Mouse (Mus musculus) kidney, postnatal 0 days (tissue): ENCODE measurements around the gene Stat3. TPM values are rescaled to one million over a fixed set of nuclear protein-coding genes. Genes with fewer than 3 reads are reported as not detected.

Experiments
- ATAC-seq: fragments of 200-750 bp; cut with Nextera tagmentation; replicated peaks from 2 replicates; pipeline ENCODE4 v1.8.0; 2017; ENCODE audit warnings: low read depth, moderate number of reproducible peaks, moderate TSS enrichment, moderate library complexity; ENCODE audit not compliant: low FRiP score
- DNase-seq: peaks from one replicate; pipeline ENCODE4 v3.0.0-alpha.2; 2016; ENCODE audit warnings: low spot score
- H3K27ac ChIP-seq: fragments of 300-500 bp; sonication (generic); 2 replicates; pipeline ENCODE4 v1.5.1; 2014; ENCODE audit warnings: mild to moderate bottlenecking
- H3K27me3 ChIP-seq: fragments of 300-500 bp; sonication (generic); 2 replicates; pipeline ENCODE4 v1.6.1; 2014; ENCODE audit warnings: low read length, mixed read lengths; ENCODE audit not compliant: insufficient read depth
- H3K36me3 ChIP-seq: fragments of 300-500 bp; sonication (generic); 2 replicates; pipeline ENCODE4 v1.6.1; 2014; ENCODE audit warnings: low read length, mixed read lengths; ENCODE audit not compliant: insufficient read depth
- H3K4me1 ChIP-seq: fragments of 300-500 bp; sonication (generic); replicated peaks from 2 replicates; pipeline ENCODE4 v1.6.1; 2014; ENCODE audit warnings: antibody characterized with exemption, low read length, mixed read lengths; ENCODE audit not compliant: insufficient read depth
- H3K4me2 ChIP-seq: fragments of 300-500 bp; sonication (generic); 2 replicates; pipeline ENCODE4 v1.6.1; 2014; ENCODE audit warnings: mild to moderate bottlenecking, low read length, moderate library complexity, mixed read lengths
- H3K4me3 ChIP-seq: fragments of 300-500 bp; sonication (generic); replicated peaks from 2 replicates; pipeline ENCODE4 v1.5.1; 2014; ENCODE audit warnings: low read depth, low read length
- H3K9ac ChIP-seq: fragments of 300-500 bp; sonication (generic); 2 replicates; pipeline ENCODE4 v1.6.1; 2014; ENCODE audit warnings: low read depth, low read length
- H3K9me3 ChIP-seq: fragments of 300-500 bp; sonication (generic); replicated peaks from 2 replicates; pipeline ENCODE4 v1.6.1; 2016; ENCODE audit warnings: low read length, inconsistent platforms, mixed read lengths
- CTCF ChIP-seq: IDR thresholded peaks from 2 replicates; pipeline ENCODE4 v1.5.1; 2016; ENCODE audit warnings: antibody characterized with exemption, low read depth, mild to moderate bottlenecking, moderate library complexity
- WGBS: fragments of 180-500 bp; shearing (Covaris S2); extraction: QIAGEN DNeasy Blood & Tissue Kit; methylation state at CpG from one replicate; pipeline ENCODE4 v1.1.7; 2014; 5-methylcytosine and 5-hydroxymethylcytosine counted together
- polyA plus RNA-seq: library from polyadenylated mRNA; unstranded; fragments of >200 nt; fragmentation: Nextera tagmentation; extraction: Ambion mirVana; gene quantifications from 2 replicates; pipeline ENCODE4 v1.2.1, GENCODE M21; 2015

The Stat3 gene
- polyA plus RNA-seq, 1 experiment from 2014 or later, result 48.0 TPM

DNA sequence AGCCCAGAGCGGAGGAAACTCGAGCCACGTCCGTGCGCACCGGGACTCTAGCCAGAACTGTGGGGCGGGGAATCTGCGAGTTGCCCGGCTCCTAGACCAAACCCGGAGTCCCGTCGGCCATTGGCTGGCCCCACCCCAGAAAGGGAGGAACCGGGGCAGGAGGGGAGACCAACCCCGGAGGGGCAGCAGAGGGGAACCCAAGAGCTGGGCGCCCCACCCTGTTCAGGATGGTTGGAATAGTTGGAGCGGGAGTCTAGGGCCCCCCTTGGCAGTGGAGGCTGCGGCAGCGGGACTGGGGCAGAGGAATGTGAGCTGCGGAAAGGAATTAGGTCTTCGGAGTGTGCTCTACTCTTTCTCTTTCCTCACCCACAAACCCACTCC is 31.2 kb upstream of the Stat3 start, which contains the start of gene Cavin1:
Gene Cavin1 (minus strand): TSS at position 331 of the 381 bp plus-strand sequence.
- no peaks in the 10 kb centered on the region for H3K27me3 ChIP-seq
- 0 out of 2 replicates have a peak, but pooled peaks have one; percentile 5 for TF ChIP-seq CTCF
- no peaks in the 10 kb centered on the region for H3K36me3 ChIP-seq
- DNase-seq (peak; percentile 93), ATAC-seq (peak; percentile 85)
- WGBS, result 0% methylated on average over 19 of the region's 20 CpGs
- H3K9ac ChIP-seq, result peak within 1 kb of the TSS; percentile 73
- no peaks in the 10 kb centered on the region for H3K9me3 ChIP-seq
- peak within 1 kb of the TSS; percentile 70 for H3K4me2 ChIP-seq
- peak within 1 kb of the TSS; percentile 87 for H3K27ac ChIP-seq
- H3K4me1 ChIP-seq, result peaks cover 3% of the 10 kb centered on the region; the same call in 1 of the 2 replicates
- peak within 1 kb of the TSS; percentile 64 for H3K4me3 ChIP-seq

DNA sequence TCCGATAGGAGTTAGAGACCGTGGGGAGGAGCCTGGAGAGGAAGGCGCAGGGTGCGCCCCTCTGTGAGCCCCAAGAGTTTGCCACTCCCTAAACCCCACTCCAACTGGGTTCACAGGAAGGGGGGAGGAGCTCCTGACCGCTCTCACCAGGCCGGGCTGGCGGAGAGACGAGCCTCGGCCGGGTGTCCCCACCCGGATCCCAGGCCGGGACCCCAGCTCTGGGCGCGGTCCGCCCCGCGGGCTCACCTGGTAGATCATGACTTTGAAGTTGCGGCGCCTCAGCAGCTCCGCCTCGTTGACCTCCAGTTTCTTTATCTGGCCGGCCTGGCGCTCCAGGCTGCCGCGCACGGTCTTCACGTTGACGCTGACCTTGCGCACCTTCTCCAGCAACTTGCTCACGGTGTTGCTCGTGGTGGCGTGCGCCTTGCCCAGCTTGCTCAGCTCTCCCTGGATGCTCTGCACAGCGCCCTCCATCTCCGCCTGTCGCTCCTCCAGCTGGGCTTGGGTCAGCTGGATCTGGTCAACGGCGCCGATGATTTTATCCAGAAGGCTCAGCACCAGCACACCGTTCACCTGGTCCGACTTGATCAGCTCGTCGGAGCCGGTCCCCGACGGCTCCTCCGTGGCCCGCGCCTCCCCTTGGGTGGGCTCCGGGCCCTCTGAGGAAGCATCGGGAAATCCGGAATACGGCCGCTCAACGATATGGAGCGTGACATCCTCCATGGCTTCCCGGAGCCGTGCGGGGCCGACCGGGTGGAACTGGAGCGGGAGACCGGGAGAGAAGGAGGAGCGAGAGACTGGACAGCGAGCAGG is 30.6 kb upstream of the Stat3 start:
- ATAC-seq, result peak; percentile 70
- Histone ChIP-seq H3K4me2 (peak overlapping the region; percentile 70), H3K36me3 (no peaks in the 10 kb centered on the region), H3K4me1 (peaks cover 3% of the 10 kb centered on the region; the same call in 1 of the 2 replicates), H3K9me3 (no peaks in the 10 kb centered on the region), H3K4me3 (peak overlapping the region; percentile 64), H3K27me3 (no peaks in the 10 kb centered on the region), H3K9ac (peak overlapping the region; percentile 73), H3K27ac (peak overlapping the region; percentile 87)
- no peak for TF ChIP-seq CTCF
- WGBS, result under 1% methylated on average over 65 of the region's 65 CpGs
- DNase-seq, result peak; percentile 86

DNA sequence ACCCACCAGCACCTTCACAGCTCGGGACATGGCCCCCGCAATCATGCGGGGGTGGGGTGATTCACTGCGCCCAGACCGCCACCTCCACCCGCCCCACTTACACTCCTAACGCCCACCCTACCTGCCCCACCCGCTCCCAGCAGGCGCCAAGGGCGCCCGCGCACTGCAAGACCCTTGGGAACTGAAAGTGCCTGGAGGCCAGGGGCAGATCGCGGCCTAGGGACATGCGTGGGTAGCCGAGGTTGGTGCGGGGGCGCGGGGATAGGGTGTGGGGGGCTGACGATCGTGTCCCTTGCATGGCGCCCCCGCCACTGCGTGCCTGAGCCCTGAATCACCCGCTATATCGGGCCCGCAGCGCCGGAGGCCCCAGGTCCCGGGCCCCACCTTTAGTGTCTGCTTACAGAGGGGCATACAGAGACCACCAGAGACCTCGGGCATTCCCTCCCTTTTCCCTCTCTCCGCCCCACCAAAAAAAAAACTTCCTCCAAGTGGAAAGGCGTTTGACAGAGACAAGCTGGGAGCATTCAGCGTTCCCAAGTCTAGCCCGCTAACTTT is 29.9 kb upstream of the Stat3 start:
- TF ChIP-seq CTCF, result no peak
- 1% methylated on average over 32 of the region's 35 CpGs for WGBS
- Histone ChIP-seq H3K27ac (peak overlapping the region; percentile 87), H3K4me2 (peak overlapping the region; percentile 70), H3K9me3 (no peaks in the 10 kb centered on the region), H3K36me3 (no peaks in the 10 kb centered on the region), H3K4me1 (peaks cover 3% of the 10 kb centered on the region; the same call in 1 of the 2 replicates), H3K27me3 (no peaks in the 10 kb centered on the region), H3K9ac (peak overlapping the region; percentile 73), H3K4me3 (peak overlapping the region; percentile 64)
- ATAC-seq (peak; percentile 15; the same call in 1 of the 2 replicates), DNase-seq (no peak)

DNA sequence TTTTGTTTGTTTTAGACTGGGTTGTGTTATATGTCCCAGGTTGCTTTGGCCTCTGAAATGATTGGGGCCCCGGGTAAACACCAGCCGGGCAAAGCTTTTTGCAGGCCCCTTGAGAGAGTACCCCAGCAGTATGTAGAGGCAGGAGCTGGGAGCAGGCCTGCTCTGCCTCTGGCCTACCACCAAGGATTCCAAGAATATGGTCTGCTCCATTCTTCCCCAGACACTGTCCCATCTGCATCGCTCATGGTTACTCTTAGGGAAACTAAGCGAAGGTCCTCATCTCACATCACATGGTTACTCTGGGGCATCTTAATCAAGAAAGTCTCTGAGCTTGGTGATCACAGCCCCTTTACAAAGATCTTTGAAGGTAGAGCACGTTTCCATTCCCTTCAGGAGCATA is 29.2 kb upstream of the Stat3 start:
- peak overlapping the region; percentile 70 for H3K4me2 ChIP-seq
- no peaks in the 10 kb centered on the region for H3K9me3 ChIP-seq
- DNase-seq, result no peak
- peaks cover 3% of the 10 kb centered on the region; the same call in 1 of the 2 replicates for H3K4me1 ChIP-seq
- H3K27me3 ChIP-seq, result no peaks in the 10 kb centered on the region
- H3K9ac ChIP-seq, result peak overlapping the region; percentile 73
- no peak for TF ChIP-seq CTCF
- peak overlapping the region; percentile 64 for H3K4me3 ChIP-seq
- ATAC-seq, result no peak
- WGBS, result 76% methylated on average over 5 of the region's 5 CpGs
- H3K36me3 ChIP-seq, result no peaks in the 10 kb centered on the region
- peak overlapping the region; percentile 87; the same call in 1 of the 2 replicates for H3K27ac ChIP-seq

DNA sequence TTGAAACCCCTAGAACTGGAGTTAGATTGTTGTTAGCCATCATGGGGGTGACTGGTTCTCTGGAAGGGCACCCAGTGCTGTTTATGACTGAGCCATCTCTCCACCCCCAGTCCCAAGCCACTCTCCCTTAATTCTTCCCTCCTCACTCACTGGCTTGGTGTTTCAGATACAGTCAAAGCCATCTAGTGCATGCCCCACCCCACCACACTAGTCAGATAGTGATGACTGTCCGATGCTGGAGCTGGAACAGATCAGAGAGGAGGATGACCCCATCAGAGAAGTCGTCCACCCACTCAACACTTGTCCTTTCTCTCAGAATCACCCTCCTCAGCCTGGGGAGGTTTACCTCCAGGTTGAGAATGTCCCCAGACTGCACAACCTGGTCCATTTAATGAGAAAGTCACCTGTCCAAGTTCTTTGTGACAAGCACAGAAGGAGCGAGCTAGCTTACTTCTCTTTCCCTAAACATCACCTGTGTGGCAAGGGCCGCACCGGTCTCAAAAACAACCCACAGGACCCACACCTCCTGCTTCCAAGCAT is 28.6 kb upstream of the Stat3 start:
- TF ChIP-seq CTCF, result no peak
- Histone ChIP-seq H3K27me3 (no peaks in the 10 kb centered on the region), H3K4me2 (peak overlapping the region; percentile 70), H3K4me1 (peaks cover 3% of the 10 kb centered on the region; the same call in 1 of the 2 replicates), H3K9me3 (no peaks in the 10 kb centered on the region), H3K36me3 (no peaks in the 10 kb centered on the region), H3K4me3 (peak overlapping the region; percentile 64), H3K27ac (0 out of 2 replicates have a peak overlapping the region, but pooled peaks have one; percentile 87), H3K9ac (no peak overlapping the region)
- ATAC-seq (no peak), DNase-seq (no peak)
- WGBS, result 87% methylated on average over 5 of the region's 5 CpGs

DNA sequence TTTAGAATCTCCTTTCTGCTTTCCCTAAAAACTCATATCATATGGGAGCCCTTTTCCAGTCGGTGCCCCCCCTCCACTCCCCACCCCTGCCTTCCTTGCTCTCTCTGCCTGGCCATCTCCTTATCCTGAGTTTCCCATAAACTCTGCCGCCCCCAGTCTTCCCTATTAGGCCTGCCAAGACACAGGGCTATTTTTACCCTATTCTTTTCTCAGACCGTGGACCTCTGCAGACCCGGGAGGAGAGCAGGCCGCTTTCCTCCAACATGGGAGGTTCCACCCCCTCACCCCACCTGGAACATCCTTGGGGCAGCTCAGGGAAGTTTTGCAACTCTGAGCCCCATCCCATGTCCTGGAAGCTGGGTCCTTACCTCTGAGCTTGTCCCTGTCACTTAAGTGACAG is 28.0 kb upstream of the Stat3 start:
- Histone ChIP-seq H3K4me3 (no peak overlapping the region), H3K27ac (no peak overlapping the region), H3K9ac (no peak overlapping the region), H3K9me3 (no peaks in the 10 kb centered on the region), H3K27me3 (no peaks in the 10 kb centered on the region), H3K4me1 (peaks cover 8% of the 10 kb centered on the region; the same call in 1 of the 2 replicates), H3K36me3 (no peaks in the 10 kb centered on the region), H3K4me2 (peak overlapping the region; percentile 70)
- TF ChIP-seq CTCF, result no peak
- WGBS, result 57% methylated on average over 5 of the region's 5 CpGs
- no peak for ATAC-seq
- no peak for DNase-seq
